Mouse (Mus musculus): ENCODE measurements around the gene C1qtnf6. TPM values are rescaled to one million over a fixed set of nuclear protein-coding genes. Genes with fewer than 3 reads are reported as not detected.

Gene C1qtnf6
- polyA plus RNA-seq, 1 experiment from 2014 or later = 15.2 TPM

DNA sequence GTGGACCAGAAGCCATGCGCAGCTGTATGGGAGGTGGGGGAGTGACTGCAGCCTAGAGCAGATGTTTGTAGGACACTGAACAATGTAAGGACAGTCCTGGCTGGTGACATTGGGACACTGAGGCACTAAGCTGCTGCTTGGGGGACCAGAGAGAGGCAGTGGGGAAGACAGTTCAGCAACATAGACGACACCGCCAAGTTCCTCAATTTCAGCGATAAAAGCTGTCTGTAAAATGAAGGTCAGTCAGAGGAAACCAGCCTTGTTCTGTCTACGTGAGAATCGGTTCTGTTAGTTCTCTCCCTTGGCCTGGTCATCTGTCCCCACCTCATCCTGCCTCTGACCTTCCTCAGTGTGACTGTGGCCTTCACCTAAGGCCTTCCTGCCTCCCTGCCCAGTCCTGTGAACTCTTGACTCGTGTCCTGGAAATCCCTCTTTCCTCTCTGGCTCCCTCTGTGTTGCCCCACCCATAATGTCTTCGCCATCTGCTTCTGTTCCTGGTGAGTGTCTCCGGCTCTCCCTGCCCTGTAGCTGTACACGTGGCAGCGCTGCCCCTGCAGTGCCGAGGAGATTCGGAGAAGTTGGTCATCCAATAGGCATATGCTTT, 11.0 kb downstream of the C1qtnf6 start:
- Histone ChIP-seq H3K4me3 (ENCODE audit: low read depth, low read length) (no peak overlapping the region), H3K27ac (replicated peaks; ENCODE audit: low read depth, low read length) (no peak overlapping the region), H3K9me3 (replicated peaks; ENCODE audit: control insufficient read depth, low read length) (no peaks in the 10 kb centered on the region), H3K9ac (replicated peaks; ENCODE audit: low read length) (no peak overlapping the region), H3K4me2 (ENCODE audit: low read depth, low read length) (no peak overlapping the region), H3K27me3 (ENCODE audit: control insufficient read depth, insufficient read depth, low read length) (no peaks in the 10 kb centered on the region), H3K4me1 (ENCODE audit: control insufficient read depth, insufficient read depth, low read length) (no peaks in the 10 kb centered on the region), H3K36me3 (replicated peaks; ENCODE audit: control insufficient read depth, insufficient read depth, low read depth, low read length) (no peaks in the 10 kb centered on the region)
- 73% methylated on average over 13 of the region's 13 CpGs for WGBS
- DNase-seq (ENCODE audit: low spot score) = no peak
- no peak for ATAC-seq (replicated peaks; ENCODE audit: insufficient number of reproducible peaks, low FRiP score, low TSS enrichment, low read depth)

DNA sequence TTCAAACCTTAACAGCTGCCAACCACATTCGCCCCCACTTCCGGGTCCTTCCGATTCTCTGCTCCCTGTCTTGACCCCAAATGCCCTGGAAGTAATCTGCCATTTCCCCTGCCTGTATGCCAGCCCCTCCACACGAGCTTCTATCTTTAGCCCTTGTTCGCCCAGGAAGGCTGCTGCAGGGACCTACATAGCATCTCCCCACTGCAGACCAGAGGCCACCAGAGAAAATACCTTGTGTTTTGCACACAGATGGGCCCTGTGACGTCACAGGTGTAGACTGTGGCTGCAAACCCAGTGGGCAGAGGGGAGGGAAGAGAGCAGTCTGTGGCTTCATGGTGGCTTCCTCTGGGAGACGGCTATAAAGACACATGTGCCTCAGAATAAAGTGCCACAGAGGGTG, 13.0 kb downstream of the C1qtnf6 start:
- no peak overlapping the region for H3K27ac ChIP-seq (replicated peaks; ENCODE audit: low read depth, low read length)
- no peak overlapping the region for H3K9ac ChIP-seq (replicated peaks; ENCODE audit: low read length)
- no peak overlapping the region for H3K4me2 ChIP-seq (ENCODE audit: low read depth, low read length)
- no peaks in the 10 kb centered on the region for H3K36me3 ChIP-seq (replicated peaks; ENCODE audit: control insufficient read depth, insufficient read depth, low read depth, low read length)
- H3K27me3 ChIP-seq (ENCODE audit: control insufficient read depth, insufficient read depth, low read length) = no peaks in the 10 kb centered on the region
- 59% methylated on average over 7 of the region's 7 CpGs for WGBS
- H3K4me3 ChIP-seq (ENCODE audit: low read depth, low read length) = no peak overlapping the region
- no peaks in the 10 kb centered on the region for H3K9me3 ChIP-seq (replicated peaks; ENCODE audit: control insufficient read depth, low read length)
- ATAC-seq (replicated peaks; ENCODE audit: insufficient number of reproducible peaks, low FRiP score, low TSS enrichment, low read depth) = no peak
- H3K4me1 ChIP-seq (ENCODE audit: control insufficient read depth, insufficient read depth, low read length) = no peaks in the 10 kb centered on the region; the same call in 1 of the 2 replicates
- DNase-seq (ENCODE audit: low spot score) = no peak

DNA sequence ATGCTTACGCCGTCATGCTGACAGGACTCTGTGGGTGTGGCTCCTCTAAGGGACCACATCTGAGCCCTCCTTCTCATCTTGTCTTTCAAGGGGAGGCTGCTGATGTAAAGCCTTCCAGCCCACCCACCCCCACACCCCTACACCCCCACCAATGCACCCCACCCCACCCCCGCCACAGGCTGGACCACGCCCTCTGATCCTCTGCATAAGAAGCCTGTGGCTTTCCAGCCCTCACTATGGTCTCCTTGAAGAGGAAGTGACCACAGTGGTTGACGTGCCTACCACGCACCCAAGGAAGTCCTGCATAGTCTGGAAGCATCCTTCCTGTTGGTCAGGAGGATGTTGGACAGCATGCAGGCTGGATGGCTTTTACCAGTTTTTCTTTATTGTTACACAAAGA, 15.5 kb downstream of the C1qtnf6 start:
- H3K36me3 ChIP-seq (replicated peaks; ENCODE audit: control insufficient read depth, insufficient read depth, low read depth, low read length) = no peaks in the 10 kb centered on the region
- WGBS = 79% methylated on average over 6 of the region's 6 CpGs
- no peaks in the 10 kb centered on the region; the same call in 1 of the 2 replicates for H3K4me1 ChIP-seq (ENCODE audit: control insufficient read depth, insufficient read depth, low read length)
- H3K4me2 ChIP-seq (ENCODE audit: low read depth, low read length) = no peak overlapping the region
- H3K9ac ChIP-seq (replicated peaks; ENCODE audit: low read length) = no peak overlapping the region
- ATAC-seq (replicated peaks; ENCODE audit: insufficient number of reproducible peaks, low FRiP score, low TSS enrichment, low read depth) (no peak), DNase-seq (ENCODE audit: low spot score) (no peak)
- no peaks in the 10 kb centered on the region for H3K27me3 ChIP-seq (ENCODE audit: control insufficient read depth, insufficient read depth, low read length)
- H3K9me3 ChIP-seq (replicated peaks; ENCODE audit: control insufficient read depth, low read length) = no peaks in the 10 kb centered on the region
- no peak overlapping the region for H3K27ac ChIP-seq (replicated peaks; ENCODE audit: low read depth, low read length)
- no peak overlapping the region for H3K4me3 ChIP-seq (ENCODE audit: low read depth, low read length)

DNA sequence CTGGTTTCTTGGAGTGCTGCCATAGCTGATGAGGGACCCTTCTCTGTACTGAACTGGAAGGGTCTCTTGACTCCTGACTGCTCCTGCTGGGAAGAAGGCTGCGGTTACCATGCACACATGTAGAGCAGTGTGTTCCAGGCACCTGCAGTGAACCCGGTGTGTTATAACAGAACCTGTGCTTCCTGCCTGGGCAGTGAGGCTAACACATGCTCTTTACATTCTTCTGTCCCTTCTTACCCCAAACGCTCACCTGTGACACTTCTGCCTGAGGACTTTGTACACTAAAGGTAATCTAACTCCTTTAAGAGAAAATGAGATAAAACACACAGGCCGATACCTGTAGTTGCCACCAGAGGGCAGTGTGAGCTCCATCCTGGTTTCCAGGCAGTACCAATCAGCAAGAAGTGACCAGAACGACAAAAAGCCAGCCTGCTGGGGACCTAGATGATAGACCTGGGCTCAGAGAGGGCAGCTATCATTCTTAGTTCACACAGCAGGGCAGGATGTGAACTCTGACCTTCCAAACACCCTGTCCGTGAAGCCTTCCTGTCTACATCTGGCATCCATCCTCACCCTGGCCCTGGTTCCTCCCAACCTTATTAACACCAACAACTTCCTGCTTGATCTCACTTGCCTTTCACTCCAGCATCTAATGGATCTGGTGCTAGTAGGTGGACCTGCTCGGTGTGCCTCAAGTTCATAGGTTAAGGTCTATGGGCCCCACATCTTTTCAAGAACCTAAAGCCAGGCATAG, 16.6 kb downstream of the C1qtnf6 start:
- Histone ChIP-seq H3K9ac (replicated peaks; ENCODE audit: low read length) (no peak overlapping the region), H3K4me2 (ENCODE audit: low read depth, low read length) (no peak overlapping the region), H3K27me3 (ENCODE audit: control insufficient read depth, insufficient read depth, low read length) (no peaks in the 10 kb centered on the region), H3K4me3 (ENCODE audit: low read depth, low read length) (no peak overlapping the region), H3K4me1 (ENCODE audit: control insufficient read depth, insufficient read depth, low read length) (no peaks in the 10 kb centered on the region; the same call in 1 of the 2 replicates), H3K36me3 (replicated peaks; ENCODE audit: control insufficient read depth, insufficient read depth, low read depth, low read length) (no peaks in the 10 kb centered on the region), H3K9me3 (replicated peaks; ENCODE audit: control insufficient read depth, low read length) (no peaks in the 10 kb centered on the region), H3K27ac (replicated peaks; ENCODE audit: low read depth, low read length) (no peak overlapping the region)
- WGBS = 22% methylated on average over 7 of the region's 7 CpGs
- ATAC-seq (replicated peaks; ENCODE audit: insufficient number of reproducible peaks, low FRiP score, low TSS enrichment, low read depth) = peak; percentile 57; the same call in 1 of the 2 replicates
- peak; percentile 88 for DNase-seq (ENCODE audit: low spot score)

DNA sequence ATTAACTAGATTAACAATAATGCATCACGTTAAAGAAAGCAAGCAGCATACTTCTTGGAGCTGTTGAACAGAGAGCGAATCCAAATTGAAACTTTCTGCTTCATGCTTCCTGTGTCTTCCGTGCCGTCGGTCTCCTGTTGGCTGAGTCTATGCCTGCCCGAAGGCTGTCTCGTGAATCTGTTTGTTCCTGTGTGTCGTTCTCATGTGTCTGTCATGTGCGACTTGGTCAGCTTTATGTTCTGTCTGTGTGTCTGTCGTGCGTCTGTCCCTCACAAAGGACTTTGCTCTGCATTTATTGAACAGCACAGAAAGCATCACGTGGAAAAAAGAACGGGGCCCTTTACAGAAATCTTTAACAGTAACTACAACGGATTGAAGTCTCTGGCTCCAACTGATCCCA, 18.2 kb downstream of the C1qtnf6 start:
- Histone ChIP-seq H3K27me3 (ENCODE audit: control insufficient read depth, insufficient read depth, low read length) (no peaks in the 10 kb centered on the region), H3K9ac (replicated peaks; ENCODE audit: low read length) (no peak overlapping the region), H3K4me2 (ENCODE audit: low read depth, low read length) (no peak overlapping the region), H3K9me3 (replicated peaks; ENCODE audit: control insufficient read depth, low read length) (no peaks in the 10 kb centered on the region), H3K27ac (replicated peaks; ENCODE audit: low read depth, low read length) (no peak overlapping the region), H3K4me3 (ENCODE audit: low read depth, low read length) (no peak overlapping the region), H3K36me3 (replicated peaks; ENCODE audit: control insufficient read depth, insufficient read depth, low read depth, low read length) (no peaks in the 10 kb centered on the region), H3K4me1 (ENCODE audit: control insufficient read depth, insufficient read depth, low read length) (no peaks in the 10 kb centered on the region; the same call in 1 of the 2 replicates)
- ATAC-seq (replicated peaks; ENCODE audit: insufficient number of reproducible peaks, low FRiP score, low TSS enrichment, low read depth) = no peak
- no peak for DNase-seq (ENCODE audit: low spot score)
- WGBS = 87% methylated on average over 14 of the region's 14 CpGs

DNA sequence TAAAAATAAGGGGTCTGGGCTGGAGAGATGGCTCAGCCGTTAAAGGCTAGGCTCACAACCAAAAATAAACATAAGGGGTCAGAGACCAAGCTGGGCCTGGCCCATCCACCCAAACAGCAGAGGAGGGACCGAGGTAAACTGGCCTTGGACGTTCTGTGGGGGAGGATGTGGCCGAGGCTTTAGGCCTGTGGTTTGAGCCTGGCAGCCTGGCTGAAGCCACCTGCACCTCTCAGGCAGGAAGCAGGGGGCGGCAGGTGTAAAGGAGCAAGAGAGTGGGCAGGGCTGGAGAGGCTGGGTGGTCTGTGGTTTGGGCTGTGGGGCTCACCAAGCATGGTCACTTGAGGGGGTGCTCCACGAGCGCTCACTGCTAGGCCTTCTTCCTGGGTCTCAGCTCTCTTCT, 19.3 kb downstream of the C1qtnf6 start:
- 73% methylated on average over 7 of the region's 7 CpGs for WGBS
- Histone ChIP-seq H3K9ac (replicated peaks; ENCODE audit: low read length) (no peak overlapping the region), H3K27me3 (ENCODE audit: control insufficient read depth, insufficient read depth, low read length) (no peaks in the 10 kb centered on the region), H3K4me2 (ENCODE audit: low read depth, low read length) (no peak overlapping the region), H3K36me3 (replicated peaks; ENCODE audit: control insufficient read depth, insufficient read depth, low read depth, low read length) (no peaks in the 10 kb centered on the region), H3K27ac (replicated peaks; ENCODE audit: low read depth, low read length) (no peak overlapping the region), H3K4me1 (ENCODE audit: control insufficient read depth, insufficient read depth, low read length) (no peaks in the 10 kb centered on the region; the same call in 1 of the 2 replicates), H3K4me3 (ENCODE audit: low read depth, low read length) (no peak overlapping the region), H3K9me3 (replicated peaks; ENCODE audit: control insufficient read depth, low read length) (no peaks in the 10 kb centered on the region)
- ATAC-seq (replicated peaks; ENCODE audit: insufficient number of reproducible peaks, low FRiP score, low TSS enrichment, low read depth) = no peak; the same call in 1 of the 2 replicates
- no peak for DNase-seq (ENCODE audit: low spot score)

DNA sequence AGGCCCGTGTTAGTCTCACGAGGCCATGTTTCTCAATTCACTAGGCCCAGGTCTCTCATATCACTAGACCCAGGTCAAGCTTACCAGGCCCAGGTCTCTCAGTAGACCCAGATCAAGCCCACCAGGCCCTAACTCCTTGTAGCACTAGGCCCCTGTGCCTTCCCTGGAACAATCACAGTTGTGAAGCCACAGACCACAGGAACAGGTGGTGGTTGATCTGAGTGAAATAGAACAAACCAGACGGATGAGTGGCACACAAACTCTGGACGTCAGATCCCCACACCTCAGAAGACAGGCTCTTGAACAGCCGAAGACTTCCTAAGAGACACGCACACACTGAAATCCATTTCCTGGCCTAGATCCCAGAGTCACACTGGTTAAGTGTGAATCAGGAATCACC, 20.5 kb downstream of the C1qtnf6 start:
- H3K9ac ChIP-seq (replicated peaks; ENCODE audit: low read length) = no peak overlapping the region

DNA sequence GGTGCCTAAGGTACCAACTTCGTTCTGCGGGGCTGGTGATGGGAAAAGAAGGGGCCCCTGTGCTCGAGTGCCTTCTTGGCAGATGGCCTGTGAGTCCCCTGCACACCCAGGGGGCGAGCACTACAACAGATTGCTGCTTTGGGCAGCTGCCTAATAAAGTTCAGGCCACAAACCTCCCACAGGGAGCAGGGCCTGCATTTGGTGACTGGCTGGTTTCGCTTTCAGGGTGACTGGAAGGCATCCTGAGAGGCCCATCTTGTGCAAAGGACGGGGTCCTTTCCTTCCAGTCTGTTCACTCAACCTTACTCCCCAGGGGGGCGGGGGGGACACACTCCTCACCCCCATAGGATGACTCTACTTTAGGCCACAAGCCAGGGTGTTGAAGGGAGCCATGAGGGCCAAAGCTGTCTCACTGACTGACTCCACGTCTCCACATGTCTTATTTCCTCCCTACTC, 21.1 kb downstream of the C1qtnf6 start:
- DNase-seq (ENCODE audit: low spot score) = no peak
- no peaks in the 10 kb centered on the region for H3K9me3 ChIP-seq (replicated peaks; ENCODE audit: control insufficient read depth, low read length)
- H3K4me2 ChIP-seq (ENCODE audit: low read depth, low read length) = no peak overlapping the region; the same call in 1 of the 2 replicates
- no peak for ATAC-seq (replicated peaks; ENCODE audit: insufficient number of reproducible peaks, low FRiP score, low TSS enrichment, low read depth)
- H3K4me1 ChIP-seq (ENCODE audit: control insufficient read depth, insufficient read depth, low read length) = no peaks in the 10 kb centered on the region; the same call in 1 of the 2 replicates
- H3K27ac ChIP-seq (replicated peaks; ENCODE audit: low read depth, low read length) = no peak overlapping the region
- no peaks in the 10 kb centered on the region for H3K27me3 ChIP-seq (ENCODE audit: control insufficient read depth, insufficient read depth, low read length)
- H3K4me3 ChIP-seq (ENCODE audit: low read depth, low read length) = no peak overlapping the region
- WGBS = 73% methylated on average over 8 of the region's 8 CpGs
- H3K9ac ChIP-seq (replicated peaks; ENCODE audit: low read length) = peak overlapping the region; percentile 32; the same call in 1 of the 2 replicates
- no peaks in the 10 kb centered on the region for H3K36me3 ChIP-seq (replicated peaks; ENCODE audit: control insufficient read depth, insufficient read depth, low read depth, low read length)

More for the DNA sequence above, 20.5 kb downstream of the C1qtnf6 start:
- H3K4me2 ChIP-seq (ENCODE audit: low read depth, low read length) = no peak overlapping the region
- DNase-seq (ENCODE audit: low spot score) = no peak
- no peaks in the 10 kb centered on the region for H3K27me3 ChIP-seq (ENCODE audit: control insufficient read depth, insufficient read depth, low read length)
- H3K4me1 ChIP-seq (ENCODE audit: control insufficient read depth, insufficient read depth, low read length) = no peaks in the 10 kb centered on the region; the same call in 1 of the 2 replicates
- 90% methylated on average over 6 of the region's 6 CpGs for WGBS
- no peaks in the 10 kb centered on the region for H3K9me3 ChIP-seq (replicated peaks; ENCODE audit: control insufficient read depth, low read length)
- H3K27ac ChIP-seq (replicated peaks; ENCODE audit: low read depth, low read length) = no peak overlapping the region
- no peak overlapping the region for H3K4me3 ChIP-seq (ENCODE audit: low read depth, low read length)
- no peak for ATAC-seq (replicated peaks; ENCODE audit: insufficient number of reproducible peaks, low FRiP score, low TSS enrichment, low read depth)
- no peaks in the 10 kb centered on the region for H3K36me3 ChIP-seq (replicated peaks; ENCODE audit: control insufficient read depth, insufficient read depth, low read depth, low read length)

Measured in embryonic facial prominence, embryonic 11.5 days (tissue).